Mouse (Mus musculus): Measurements from ENCODE around the gene Rhof.

Gene Rhof

DNA sequence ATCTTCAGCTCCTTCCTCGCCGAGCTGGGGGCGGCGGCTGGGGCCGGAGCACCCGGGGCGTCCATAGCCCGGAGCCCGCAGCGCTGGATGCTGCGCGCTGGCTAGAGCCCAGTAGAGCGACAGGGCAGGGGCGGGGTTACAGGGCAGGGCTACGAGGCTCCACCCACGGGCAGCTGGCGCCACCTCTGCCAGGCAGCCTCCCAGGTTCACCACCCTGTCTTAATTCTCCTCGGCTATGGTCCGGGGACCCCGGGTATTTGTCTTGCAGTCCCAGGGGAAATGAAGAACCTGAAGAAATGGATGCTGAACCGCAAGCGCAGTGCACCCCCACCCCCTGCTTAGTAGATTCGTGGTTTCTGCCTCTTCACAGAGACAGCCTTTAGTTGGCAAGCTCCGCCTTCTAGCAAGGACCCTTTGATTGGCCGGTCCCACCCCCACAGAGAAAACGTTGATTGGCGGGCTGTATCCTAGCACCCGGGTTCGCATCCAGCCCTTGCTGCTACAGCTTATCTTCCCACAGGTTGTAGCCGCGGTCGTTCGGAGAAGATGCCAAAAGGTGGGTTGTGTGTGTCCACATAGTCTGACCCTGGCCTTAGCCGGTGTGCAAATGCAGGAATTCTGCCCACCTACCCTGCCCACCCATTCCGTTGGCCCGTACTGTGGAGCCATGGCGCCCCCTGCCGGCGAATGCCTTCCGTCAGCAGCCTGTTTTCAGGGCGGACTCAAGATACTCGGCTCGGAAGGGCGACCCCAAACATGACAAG, at the start of gene Rhof:
Gene Rhof, minus strand, starts transcription at position 385 of the 764 bp plus-strand sequence.
- DNase-seq (ENCODE audit: low read depth, low spot score), result no peak

GRCm38 (mm10) chr5:123181536-123181935, 49.0 kb upstream of the Rhof start:
- no peak for DNase-seq (ENCODE audit: low read depth, low spot score)

- DNase-seq (ENCODE audit: low read depth, low spot score), result no peak
These were observed 47.9 kb upstream of the Rhof start for GRCm38 (mm10) chr5:123180390-123180789.

DNA sequence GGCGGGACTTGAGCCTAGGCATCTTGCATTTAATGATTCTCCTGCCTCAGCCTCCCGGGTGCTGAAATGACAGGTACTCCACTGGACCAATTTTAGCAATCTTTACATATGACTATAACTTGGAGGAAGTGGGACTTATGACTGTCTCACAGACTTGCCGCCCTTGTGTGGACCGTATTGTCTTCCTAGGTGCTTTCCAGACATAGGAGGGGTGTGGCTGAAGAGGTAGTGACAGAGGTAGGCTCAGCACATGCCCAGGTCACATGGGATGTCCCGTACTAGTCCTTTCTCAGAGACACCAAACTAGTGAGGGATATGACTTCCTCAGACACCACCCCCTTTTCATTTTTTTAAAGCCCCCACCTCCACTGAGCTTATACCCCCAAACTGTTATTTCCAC, 46.3 kb upstream of the Rhof start:
- DNase-seq (ENCODE audit: low read depth, low spot score), result no peak

DNA sequence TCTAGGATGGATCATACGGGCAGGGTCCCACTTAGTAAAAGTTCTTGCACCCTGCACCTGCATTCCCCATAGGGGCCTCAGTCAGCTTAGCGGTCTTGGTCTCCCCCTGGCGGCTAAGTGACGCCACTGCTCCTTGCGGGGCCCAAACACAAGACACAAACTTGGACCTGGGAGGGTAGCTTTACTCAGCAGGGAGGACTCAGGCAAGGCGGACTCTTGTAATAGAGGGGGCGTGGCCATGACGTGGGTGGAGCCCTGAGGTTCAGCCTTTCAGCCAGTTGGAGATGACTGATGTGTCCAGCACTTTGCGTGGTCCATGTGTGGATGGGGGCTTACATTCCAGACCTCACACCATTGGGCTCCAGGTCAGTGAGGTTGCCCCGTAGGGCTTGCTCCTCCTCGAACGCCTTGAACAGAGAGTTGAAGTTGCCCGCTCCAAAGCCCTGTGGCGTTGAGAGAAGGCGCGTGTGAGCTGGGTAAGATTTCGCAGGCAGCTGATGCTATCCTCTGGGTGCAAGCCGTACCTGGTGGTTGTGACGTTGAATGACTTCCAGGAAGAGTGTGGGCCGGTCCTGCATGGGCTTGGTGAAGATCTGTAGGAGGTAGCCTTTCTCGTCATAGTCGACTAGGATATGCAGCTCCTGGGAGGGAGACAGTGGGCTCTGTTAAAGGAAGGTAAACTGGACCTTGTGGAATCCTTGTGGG, 39.3 kb upstream of the Rhof start:
- peak; percentile 92 for DNase-seq (ENCODE audit: low read depth, low spot score)

- DNase-seq (ENCODE audit: low read depth, low spot score), result no peak
These were observed 37.9 kb upstream of the Rhof start for GRCm38 (mm10) chr5:123170365-123170764.

DNA sequence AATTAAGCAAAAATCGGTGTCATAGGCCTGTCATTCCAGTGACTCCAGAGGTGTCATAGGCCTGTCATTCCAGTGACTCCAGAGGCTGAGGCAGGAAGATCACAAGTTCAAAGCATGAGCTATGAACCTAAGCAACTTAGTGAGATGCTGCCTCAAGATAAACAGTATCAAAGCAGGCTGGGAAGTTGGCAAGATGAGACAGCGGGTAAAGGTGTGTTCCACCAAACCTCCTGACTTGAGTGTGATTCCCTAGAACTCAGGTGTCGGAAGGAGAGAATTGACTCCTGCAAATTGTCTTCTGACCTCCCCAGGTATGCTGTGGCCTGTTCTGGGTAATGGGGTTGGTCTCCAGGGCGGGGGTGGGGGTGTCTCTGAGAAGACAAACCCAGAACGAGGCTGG, 36.8 kb upstream of the Rhof start, which contains the start of gene Psmd9:
Gene Psmd9, plus strand, starts transcription at position 130 of the 400 bp plus-strand sequence.
- no peak for DNase-seq (ENCODE audit: low read depth, low spot score)

DNA sequence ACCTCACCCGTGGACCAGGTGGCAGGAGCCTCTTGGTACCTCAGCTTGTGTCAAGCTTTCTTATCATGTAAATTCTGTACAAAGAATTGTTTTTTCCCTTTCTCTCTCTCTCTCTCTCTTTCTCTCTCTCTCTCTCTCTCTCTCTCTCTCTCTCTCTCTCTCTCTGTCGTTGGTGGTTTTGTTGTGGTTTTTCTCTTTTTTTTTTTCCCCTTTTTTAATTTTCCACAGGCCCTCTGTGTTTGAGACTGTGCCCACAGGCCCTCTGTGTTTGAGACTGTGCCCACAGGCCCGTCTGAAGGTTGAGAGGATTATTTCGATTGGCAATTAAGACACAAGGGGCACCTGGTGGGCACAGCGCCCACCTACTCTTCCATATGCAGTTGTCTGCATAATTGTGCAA, 35.1 kb upstream of the Rhof start:
- DNase-seq (ENCODE audit: low read depth, low spot score), result no peak

- DNase-seq (ENCODE audit: low read depth, low spot score), result no peak
These were observed 33.9 kb upstream of the Rhof start for GRCm38 (mm10) chr5:123166437-123166836.

DNA sequence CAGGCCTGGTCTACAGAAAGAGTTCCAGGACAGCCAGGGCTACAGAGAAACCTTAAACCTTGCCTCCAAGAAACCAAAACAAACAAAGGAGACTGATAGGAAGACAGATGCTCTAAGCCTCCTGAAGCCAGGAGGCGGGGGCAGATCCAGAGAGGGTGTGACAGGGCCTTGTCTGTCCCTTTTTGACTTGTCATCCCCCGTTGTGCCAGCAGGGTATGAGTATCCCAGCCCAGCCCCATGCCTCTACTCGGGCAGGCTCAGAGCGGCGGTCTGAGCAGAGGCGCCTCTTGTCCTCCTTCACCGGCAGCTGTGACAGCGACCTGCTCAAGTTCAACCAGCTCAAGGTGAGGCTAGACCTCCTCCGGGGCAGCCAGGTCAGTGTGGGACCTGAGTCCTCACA, 30.4 kb upstream of the Rhof start:
- no peak for DNase-seq (ENCODE audit: low read depth, low spot score)

- DNase-seq (ENCODE audit: low read depth, low spot score), result no peak
These were observed 27.8 kb upstream of the Rhof start for GRCm38 (mm10) chr5:123160341-123160740.

DNA sequence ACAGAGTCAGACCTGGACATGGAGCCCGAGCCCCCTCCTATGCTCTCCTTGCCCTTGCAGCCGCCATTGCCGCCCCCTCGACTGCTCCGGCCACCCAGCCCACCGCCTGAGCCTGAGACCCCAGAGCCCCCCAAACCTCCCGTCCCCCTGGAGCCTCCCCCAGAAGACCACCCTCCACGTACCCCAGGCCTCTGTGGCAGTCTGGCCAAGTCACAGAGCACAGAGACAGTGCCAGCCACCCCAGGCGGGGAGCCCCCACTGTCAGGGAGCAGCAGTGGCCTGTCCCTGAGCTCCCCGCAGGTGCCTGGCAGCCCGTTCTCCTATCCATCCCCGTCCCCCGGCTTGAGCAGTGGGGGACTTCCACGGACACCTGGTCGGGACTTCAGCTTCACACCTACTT, 27.4 kb upstream of the Rhof start:
- no peak for DNase-seq (ENCODE audit: low read depth, low spot score)

DNA sequence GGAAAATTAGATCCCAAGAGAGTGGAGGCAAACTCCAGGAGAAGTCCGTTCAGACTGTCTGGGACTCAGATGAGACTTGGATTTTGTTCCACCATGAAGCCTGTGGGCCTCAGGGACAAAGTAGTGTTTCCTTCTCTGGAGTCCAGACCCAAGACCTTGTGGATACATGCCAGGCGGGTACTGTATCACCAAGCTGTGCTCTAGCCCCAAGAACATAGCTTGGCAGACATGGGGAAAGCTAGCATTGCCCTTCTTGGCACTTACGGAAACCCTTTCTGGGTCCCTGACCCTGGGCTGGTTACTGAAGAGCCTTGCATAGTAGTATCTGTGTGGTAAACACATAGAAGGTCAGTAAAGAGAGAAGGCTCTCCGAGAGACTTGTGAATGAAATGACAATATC, 27.0 kb upstream of the Rhof start:
- DNase-seq (ENCODE audit: low read depth, low spot score), result no peak

DNA sequence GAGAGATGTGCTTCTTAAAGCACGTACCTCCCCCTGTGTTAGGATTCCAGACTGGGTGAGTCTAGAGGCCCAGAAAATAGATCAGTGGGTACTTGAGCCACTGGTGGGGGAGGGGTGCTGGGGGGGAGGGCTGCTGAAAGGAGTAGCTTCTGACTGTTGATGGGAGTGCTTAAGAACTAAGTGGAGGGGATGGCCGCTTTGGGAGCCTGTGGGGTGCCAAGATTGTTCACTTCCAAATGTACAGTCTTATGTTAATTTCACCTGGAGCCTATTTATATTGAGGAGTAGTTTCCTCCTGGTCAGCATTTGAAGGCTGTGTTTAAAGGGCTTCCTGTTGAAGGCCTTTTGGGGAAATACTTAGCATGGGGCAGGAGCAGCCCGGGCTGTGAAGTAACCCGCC, 25.5 kb upstream of the Rhof start:
- no peak for DNase-seq (ENCODE audit: low read depth, low spot score)

DNA sequence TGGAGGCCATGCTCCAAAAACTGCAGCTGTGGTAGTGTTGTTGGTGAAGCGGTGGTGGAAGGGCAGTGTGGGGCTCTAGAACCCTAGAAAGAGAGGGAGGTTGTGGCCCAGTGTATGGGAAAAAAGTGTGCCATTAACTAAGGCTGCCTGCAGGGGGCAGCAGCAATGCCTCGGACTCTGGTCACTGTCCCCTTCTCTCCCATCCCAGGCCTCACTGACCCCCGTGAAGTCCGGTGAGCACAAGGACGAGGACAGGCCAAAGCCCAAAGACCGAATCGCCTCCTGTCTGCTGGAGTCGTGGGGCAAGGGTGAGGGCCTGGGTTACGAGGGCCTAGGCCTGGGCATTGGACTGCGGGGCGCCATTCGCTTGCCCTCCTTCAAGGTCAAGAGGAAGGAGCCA, 24.3 kb upstream of the Rhof start:
- DNase-seq (ENCODE audit: low read depth, low spot score), result no peak

GRCm38 (mm10) chr5:123155425-123155824, 22.9 kb upstream of the Rhof start:
- no peak for DNase-seq (ENCODE audit: low read depth, low spot score)

DNA sequence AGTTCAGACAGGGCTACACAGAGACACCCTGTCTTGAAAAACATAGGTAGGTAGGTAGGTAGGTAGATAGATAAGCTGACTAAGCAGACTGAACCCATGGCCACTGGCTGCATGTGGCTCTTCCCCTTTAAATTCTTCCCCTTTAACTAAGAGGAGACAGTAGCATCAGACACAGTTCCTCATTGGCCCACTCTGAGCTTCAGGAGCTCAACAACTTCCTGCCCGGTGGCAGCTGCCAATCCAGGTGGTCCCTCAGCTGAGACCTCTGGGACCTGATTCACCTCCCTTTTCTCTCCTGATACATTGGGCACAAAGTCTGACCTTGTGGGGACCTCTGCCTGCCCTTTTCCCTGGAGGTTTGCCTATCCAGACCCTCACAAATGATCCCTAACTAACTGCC, 20.4 kb upstream of the Rhof start:
- no peak for DNase-seq (ENCODE audit: low read depth, low spot score)

- DNase-seq (ENCODE audit: low read depth, low spot score), result no peak
These were observed 19.3 kb upstream of the Rhof start for GRCm38 (mm10) chr5:123151707-123152362.

DNA sequence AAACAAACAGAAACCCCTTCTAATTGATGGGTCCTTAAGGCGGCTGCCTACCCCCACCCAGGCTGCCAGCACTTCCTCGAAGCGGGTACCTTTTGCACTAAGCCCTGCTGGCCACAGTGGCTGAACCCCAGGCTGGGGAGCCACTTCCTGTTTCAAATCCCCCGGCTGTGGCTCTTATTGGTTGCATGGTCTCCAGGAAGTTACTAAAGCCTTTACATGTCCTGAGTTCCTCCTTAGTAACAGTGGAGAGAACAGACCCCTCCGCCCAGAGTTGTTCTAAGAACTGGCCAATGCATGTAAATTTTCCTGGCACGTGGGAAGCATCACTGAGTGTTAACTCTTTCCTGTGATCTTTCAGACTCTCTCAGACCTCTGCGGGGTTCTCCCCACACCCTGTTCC, 18.6 kb upstream of the Rhof start:
- DNase-seq (ENCODE audit: low read depth, low spot score), result no peak

DNA sequence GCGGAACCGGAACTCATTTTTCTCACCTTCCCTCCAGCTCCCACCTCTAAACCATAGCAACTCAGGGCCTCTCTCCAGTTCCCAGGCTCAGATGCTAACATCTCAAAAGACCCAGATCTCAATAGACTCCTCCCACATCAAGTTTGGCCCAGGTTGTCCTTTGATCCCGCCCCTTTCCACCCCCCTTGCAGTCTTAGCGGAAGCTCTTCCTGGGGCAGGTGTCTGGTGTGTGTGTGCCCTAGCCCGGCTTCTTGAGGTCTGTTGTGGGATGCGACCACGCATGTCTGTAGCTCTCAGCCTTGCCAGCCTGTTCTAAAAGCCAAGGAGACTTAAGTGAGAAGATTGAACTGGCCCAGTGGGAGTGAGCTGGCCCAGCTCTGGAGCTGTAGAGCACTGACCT, 18.1 kb upstream of the Rhof start:
- no peak for DNase-seq (ENCODE audit: low read depth, low spot score)

DNA sequence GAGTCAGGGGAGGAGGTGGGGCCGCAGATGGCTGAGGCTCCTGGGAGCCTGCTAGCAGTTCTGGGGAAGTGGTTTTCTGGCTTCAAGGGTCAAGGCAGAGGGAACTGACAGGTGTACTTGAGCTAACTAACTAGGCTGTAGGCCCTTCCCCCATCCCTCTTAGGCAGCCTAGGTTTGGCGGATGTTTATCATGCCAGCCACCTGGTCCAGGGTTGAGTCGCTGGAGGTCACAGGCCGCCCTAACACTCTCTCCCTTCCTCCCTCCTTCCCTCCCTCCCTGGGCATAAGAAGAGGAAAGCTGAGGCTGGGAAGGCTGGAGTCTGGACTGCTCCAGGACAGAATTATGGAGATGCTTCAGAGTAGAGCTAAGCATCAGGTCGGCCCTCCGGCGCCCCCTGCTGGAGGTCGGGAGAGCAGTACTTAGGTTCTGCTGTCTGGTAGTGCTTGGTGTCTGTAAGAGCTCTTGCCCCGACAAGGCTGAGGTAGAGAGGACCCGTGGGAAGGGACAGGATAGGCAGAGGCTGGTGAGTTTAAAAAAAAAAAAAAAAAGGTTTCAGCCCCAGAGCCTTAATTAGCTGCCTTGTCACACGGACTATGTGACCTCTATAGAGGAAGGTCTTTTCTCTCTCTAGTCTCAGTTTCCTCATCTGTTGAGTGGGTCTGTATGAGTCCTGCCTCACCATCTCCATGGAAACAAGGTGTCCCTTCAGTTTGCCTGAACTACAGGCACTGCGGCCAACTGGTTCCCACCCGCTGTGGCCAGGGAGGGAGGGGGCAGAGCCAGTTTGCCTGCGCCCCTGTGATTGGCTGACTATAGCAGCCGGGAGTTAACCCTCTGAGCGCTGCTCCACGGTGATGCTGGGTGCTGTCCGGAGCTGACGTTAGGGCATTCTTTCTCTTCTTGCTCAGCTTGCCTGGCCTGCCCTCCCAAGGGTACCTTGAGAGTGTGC, 17.2 kb upstream of the Rhof start:
- no peak for DNase-seq (ENCODE audit: low read depth, low spot score)
